Mouse (Mus musculus) heart, postnatal 10 days (tissue): ENCODE data around the gene Lhfp. TPM values are rescaled to one million over a fixed set of nuclear protein-coding genes. Genes with fewer than 3 reads are reported as not detected.

ENCODE experiments used
- DNase-seq, 2 experiments: peaks; one replicate each; pipeline ENCODE4 v3.0.0; 2021
- intact Hi-C: fragments of 180-260 bp; cut with DNase I; formaldehyde crosslinking; loops from one replicate; pipeline ENCODE4 v1.15.1; 2025
- total RNA-seq, 2 experiments: library from RNA; stranded (reverse); gene quantifications; 2 replicates each; pipeline ENCODE4 v1.2.3; 2021

Gene Lhfp
- total RNA-seq, 2 experiments from 2014 or later = 80.2 to 85.2 TPM

GRCm38 (mm10) chr3:53148751-53149150 lies 107.4 kb downstream of the Lhfp start:
- intact Hi-C loops = no loop called here
- no peak for DNase-seq

DNA sequence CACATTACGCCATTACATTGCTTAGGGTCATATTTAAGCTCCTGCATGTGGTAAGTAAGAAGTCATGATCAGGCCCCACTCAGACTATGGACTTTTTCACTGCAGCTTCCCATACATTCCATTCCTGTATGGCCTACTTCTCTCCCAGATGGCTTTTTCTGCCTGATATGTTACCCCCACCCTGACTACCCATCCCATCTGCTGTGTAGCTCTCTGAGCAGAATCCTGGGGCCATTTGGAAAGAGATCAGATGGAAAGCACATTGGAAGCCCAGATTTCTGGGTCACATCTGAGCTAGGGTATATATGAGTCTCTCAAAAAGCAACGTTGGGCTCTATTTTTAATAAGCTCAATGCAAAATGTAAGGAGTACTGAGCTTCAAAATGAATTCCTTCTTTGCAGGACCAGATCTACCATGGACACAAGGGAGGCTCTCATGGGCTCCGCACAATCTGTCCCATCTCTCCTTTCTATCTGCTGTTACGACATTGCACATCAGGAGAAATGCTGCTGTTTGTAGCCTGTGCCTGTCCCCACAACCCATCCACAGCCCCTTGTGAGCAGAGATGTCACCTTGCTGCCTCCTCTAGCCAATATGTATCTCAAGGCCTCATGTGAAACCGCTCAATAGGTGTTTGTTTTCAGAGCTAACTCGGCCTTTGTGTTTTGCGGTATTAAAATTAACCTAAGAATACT lies 108.4 kb downstream of the Lhfp start:
- intact Hi-C loops = no loop called here
- no peak for DNase-seq

DNA sequence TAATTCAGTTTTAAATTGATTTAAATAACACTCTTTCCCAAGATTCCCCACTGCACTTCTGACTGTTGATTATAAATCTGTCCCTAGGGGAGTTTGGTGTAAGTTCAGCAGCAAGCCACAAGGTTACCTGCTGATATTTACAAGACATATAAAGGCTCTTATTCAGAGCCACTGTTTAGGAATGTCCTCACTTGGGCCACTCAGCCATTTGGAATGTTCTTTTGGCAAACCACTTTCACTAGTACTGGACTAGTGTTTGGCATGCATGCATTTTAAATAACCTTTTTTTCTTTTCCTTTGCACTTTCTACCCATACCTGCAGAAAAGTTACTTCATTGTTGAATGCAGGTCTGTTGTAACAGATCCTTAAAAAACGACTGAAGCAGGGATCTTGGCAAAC lies 109.8 kb downstream of the Lhfp start:
- DNase-seq = no peak
- intact Hi-C loops = no loop called here

DNA sequence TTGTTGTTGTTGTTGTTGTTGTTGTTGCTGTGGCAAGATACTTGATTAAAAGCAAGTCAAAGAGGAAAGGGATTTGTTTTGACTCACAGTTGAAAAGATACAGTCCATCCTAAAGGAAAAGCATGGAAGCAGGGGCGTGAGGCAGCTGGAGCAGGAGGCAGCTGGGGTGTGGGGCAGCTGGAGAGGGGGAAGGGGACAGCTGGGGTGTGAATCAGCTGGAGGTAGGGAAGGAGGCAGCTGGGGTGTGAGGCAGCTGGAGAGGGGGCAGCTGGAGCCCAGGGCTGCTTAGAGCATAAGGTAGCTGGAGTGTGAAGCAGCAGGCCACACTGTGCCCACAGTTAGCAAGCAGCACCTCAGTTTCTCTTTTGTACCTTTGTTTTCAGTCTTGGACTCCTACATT lies 110.3 kb downstream of the Lhfp start:
- DNase-seq = no peak
- intact Hi-C loops = no loop called here

- intact Hi-C loops = no loop called here
- no peak for DNase-seq
Observed at GRCm38 (mm10) chr3:53161963-53162362, 120.6 kb downstream of the Lhfp start.

GRCm38 (mm10) chr3:53165281-53165680 lies 124.0 kb downstream of the Lhfp start:
- peak; percentile 65 to 70 for DNase-seq
- intact Hi-C loops = loop anchor here (5.0 kb wide), 1 partner anchor 123 kb away; the partner anchor contains the start of gene Lhfp

- intact Hi-C loops = loop anchor here (5.0 kb wide), 1 partner anchor 124 kb away; the partner anchor contains the start of gene Lhfp
- peak; percentile 58 to 68 for DNase-seq
Observed at GRCm38 (mm10) chr3:53166001-53166400, 124.7 kb downstream of the Lhfp start.

- intact Hi-C loops = loop anchor here (5.0 kb wide), 1 partner anchor 127 kb away; the partner anchor contains the start of gene Lhfp
- peak; percentile 29 to 48 for DNase-seq
Observed at GRCm38 (mm10) chr3:53169486-53169885, 128.2 kb downstream of the Lhfp start.

GRCm38 (mm10) chr3:53173310-53174063 lies 132.2 kb downstream of the Lhfp start:
- intact Hi-C loops = no loop called here
- no peak for DNase-seq

DNA sequence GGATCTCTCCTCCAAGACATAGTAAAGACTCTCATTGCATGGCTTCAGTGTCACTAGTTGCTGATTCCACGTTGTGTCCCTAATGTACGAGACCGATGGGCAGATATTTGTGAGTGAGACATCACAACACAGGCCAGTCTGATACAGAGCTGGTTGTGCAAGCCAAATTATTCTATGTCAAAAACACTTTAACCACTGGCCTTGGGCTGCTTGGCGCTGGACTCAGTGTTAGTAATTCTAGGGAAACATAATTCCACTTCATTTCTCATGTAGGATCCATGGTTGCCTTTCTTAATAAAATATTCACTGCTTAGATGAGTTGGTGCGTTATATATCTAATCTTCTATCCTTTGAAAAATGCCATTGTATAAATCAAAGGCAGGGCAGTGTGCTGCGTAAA lies 138.6 kb downstream of the Lhfp start:
- intact Hi-C loops = no loop called here
- no peak for DNase-seq

GRCm38 (mm10) chr3:53185439-53185838 lies 144.1 kb downstream of the Lhfp start:
- no peak for DNase-seq
- intact Hi-C loops = no loop called here

GRCm38 (mm10) chr3:53193441-53193840 lies 152.1 kb downstream of the Lhfp start:
- intact Hi-C loops = no loop called here
- no peak for DNase-seq

- DNase-seq = no peak
- intact Hi-C loops = no loop called here
Observed at GRCm38 (mm10) chr3:53195666-53196107, 154.4 kb downstream of the Lhfp start.

DNA sequence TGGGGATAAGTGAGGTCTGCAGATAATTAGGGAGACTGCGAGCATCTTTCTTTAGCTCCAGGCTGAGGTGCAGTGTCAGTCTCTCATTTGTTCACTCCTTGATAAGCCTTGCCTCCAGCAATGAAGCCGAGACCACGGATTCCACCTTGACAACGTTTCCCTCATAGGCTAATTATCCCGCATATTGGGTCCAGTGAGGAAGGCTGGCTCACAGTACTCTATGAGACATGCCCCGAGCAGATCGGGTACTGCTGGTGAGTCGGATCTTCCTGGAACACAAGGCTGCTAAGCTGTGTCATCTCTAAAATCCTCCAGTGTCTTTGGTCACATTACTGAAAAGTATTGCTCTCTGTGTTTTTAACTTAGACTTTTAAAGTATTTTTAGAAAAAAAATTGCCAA lies 158.8 kb downstream of the Lhfp start:
- no peak for DNase-seq
- intact Hi-C loops = no loop called here

GRCm38 (mm10) chr3:53200853-53201252 lies 159.5 kb downstream of the Lhfp start:
- DNase-seq = no peak
- intact Hi-C loops = no loop called here

- DNase-seq = peak; percentile 38 to 41
- intact Hi-C loops = no loop called here
Observed at GRCm38 (mm10) chr3:53201670-53202069, 160.3 kb downstream of the Lhfp start.

- intact Hi-C loops = no loop called here
- DNase-seq = peak; percentile 44 to 45
Observed at GRCm38 (mm10) chr3:53202184-53202583, 160.9 kb downstream of the Lhfp start.

DNA sequence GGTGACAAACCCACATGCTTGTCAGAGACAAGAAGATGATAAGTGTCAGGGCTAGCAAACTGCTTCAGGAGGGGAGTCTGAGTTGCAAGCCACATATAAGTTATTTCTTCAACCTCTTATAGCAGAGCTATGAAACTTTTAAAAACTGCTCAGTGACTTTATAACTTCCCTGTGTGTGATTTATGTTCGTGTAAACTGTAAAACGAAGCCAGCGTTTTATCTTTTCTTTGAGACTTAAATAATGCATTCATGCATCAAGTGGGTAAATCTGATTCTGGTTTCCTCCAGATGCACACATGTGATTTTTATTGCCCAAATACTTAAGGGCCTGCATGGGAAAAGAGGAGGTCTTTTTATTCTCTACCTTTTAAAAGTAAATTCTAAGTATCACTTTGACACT lies 161.4 kb downstream of the Lhfp start:
- intact Hi-C loops = no loop called here
- no peak for DNase-seq

- intact Hi-C loops = no loop called here
Observed at GRCm38 (mm10) chr3:53203656-53204055, 162.3 kb downstream of the Lhfp start.

GRCm38 (mm10) chr3:53204348-53204984 lies 163.1 kb downstream of the Lhfp start:
- DNase-seq = no peak
- intact Hi-C loops = no loop called here

More at GRCm38 (mm10) chr3:53203656-53204055, 162.3 kb downstream of the Lhfp start:
- DNase-seq = no peak

DNA sequence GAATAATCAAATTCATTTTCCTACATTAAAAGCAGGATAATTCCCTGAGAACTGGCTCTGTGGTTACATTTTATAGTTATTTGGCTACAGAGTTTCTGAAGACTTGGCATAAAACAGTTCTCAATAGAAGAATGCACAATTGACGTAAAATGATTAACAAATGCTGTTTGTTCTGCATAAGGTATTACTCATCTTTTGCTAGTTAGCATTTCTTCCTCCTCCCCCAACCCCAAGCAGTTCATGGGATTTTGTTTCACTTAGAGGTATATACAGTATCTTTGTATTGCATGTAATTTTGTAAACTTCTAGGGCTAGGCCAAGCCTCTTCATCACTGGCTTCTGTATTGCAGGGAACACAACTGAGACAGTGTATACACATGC lies 163.6 kb downstream of the Lhfp start:
- intact Hi-C loops = no loop called here
- DNase-seq = no peak
